Mouse (Mus musculus) CD8-positive naive resting alpha-beta T cell, adult 2 months (primary cell): Measurements from ENCODE around the gene Ypel2.

ENCODE experiments used
- DNase-seq, 2 experiments: peaks; one replicate each; pipeline ENCODE4 v3.0.0; 2022; ENCODE audit warnings: low read depth in 2 of 2, low spot score in 2 of 2

Ypel2 gene

DNA sequence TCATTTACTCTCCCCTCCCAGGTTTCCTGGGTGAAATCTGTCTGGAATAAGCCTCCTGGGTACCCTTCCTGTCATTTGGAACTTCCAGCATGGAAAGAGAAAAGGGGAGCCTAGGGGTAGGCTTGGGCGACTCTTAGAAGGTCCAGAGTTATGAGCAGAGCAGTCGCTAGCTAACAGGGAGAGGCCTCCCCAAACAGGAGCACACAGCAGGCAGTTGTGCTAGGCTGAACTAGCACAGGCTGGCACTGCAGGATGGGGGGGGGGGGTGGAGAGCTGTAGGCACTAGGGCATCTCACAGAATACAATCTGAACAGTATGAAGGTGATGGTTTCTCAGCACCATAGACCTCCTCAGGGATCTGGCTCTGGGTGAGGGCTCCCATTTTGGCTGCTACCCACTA, 31.1 kb downstream of the Ypel2 start:
- DNase-seq, result no peak

DNA sequence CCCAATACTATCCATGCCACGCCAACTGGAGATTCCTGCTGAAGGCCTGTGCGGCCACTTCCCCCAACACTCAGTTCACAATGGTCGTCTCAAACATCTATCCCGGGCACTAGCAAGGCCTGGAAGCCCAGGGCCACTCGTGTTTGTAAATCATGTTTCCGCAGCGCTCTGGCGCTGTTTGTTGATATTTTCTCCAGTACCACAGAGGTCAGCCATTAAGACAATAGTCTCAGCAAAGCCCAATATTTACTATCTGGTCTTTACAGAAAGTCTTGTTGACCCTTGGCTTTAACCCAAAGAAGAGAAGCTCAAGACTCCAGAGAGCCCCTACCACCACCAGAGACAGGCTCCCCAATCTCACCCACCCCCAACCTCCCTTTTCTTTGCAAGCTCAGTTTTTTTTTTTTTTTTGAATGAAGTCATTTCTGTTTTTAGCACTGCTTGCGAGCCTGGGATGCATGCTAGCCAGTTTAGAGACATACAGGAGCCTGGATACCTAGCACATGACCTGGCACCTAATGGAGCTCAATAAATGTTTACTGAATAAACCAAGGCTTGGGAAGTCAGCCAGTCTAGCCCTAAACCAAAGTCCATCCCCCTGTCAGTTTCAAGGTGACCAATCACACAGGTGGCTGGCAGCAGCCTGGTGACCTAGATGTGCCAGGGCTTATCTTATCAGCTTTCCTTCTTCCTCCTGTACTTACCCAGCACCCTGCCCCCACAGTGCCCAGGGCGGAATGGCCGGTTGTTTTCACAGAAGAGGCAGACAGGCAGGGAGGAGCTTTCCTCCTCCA, 31.8 kb downstream of the Ypel2 start:
- DNase-seq, result no peak

DNA sequence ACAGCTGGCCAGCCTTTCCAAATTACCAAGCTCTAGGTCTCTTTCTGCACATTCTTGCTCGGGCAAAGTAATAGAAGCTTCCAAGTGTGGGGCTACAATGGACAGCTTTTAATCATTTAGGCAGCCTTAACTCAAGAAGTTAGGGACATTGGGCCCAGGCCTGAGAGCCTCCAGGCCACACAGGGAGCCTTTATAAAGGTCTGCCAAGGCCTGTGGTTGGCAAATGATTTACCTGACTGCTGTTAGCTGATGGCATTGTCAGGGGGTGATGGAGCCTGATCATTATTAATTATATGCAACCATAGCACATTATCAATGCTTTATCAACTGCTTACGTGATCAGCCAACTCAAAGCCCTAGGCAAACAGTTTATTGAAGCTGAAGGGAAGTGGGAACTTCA, 33.2 kb downstream of the Ypel2 start:
- no peak for DNase-seq

DNA sequence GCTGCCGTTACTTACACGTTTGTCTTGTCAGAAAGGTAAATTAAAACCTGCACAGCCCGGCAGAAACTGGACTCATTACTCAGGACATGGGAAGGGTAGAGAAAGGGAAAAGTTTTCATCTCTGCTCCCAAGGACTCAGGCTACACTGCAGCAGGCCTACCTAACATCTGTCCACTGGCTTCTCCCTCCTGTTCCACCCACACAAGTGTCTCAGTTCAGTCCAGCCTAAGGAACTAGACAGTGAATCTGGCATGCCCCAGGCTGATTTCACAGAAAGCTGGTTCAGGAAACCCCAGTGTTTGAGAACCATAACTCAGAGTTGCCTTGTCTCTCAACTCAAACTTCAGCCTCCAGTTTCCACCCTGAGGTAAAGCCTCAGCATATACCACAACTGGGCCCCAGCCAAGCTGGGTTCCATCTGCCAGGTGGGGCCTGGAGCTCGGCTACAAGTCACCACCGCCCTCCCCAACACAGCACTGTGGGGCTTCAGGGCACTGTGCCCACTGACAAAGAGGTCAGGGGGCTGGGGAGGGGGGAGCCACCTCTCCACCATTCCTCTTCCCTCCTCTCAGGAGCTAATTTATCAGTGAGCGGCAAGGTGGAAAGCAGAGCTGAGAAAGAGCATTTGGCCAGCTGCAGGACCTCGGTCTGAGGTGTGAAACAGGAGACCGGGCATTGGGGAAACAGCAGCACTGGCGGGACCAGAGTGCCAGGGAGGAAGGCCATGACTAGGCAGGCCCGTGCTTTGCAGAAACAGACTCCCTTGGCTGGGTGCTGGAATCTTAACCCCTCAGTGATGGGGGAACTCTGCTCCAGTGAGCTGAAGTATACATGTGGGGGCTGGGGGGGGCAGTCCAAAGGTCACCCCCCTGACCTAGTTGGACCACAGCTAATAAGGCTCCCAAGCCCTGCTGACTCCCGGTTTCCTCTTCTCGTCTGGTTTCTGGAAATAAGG, 34.5 kb downstream of the Ypel2 start:
- no peak for DNase-seq

DNA sequence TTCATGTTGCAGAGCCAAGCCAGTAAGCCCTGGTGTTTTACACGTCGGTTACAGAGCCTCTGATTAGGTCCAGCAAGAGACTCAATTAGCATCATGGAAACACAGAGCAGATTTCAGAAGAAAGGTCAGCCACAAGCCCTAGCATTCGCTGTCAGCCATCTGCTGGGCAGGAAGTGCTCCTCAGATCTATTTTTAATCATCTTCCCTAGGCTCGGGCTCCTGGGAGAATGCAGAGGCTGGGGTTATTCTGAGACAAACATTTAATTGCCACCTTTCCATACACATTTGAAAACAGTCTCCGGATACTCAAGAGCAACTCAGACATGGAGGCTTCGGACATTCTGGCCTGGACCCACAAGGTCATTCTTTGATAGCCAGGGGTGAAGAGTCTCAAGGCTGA, 35.3 kb downstream of the Ypel2 start:
- no peak for DNase-seq

DNA sequence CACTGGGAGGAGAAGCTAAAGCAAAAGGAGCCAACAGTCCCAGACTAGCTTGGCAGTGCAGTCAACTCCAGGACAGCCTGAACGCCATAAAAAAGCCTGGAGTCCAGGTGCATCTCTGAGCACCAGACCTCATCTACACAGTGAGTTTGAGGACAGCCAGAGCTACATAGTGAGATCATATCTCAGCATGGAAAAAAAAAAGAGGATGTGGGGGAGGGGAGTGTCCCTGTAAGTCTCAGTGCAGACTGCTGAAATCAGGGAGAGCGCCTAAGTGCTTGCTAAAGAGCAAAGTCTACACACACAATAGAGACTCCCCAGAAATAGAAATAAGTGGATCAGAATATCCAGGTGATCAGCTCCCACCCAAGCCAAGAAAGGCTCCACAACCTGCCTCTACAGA, 37.1 kb downstream of the Ypel2 start:
- no peak for DNase-seq

DNA sequence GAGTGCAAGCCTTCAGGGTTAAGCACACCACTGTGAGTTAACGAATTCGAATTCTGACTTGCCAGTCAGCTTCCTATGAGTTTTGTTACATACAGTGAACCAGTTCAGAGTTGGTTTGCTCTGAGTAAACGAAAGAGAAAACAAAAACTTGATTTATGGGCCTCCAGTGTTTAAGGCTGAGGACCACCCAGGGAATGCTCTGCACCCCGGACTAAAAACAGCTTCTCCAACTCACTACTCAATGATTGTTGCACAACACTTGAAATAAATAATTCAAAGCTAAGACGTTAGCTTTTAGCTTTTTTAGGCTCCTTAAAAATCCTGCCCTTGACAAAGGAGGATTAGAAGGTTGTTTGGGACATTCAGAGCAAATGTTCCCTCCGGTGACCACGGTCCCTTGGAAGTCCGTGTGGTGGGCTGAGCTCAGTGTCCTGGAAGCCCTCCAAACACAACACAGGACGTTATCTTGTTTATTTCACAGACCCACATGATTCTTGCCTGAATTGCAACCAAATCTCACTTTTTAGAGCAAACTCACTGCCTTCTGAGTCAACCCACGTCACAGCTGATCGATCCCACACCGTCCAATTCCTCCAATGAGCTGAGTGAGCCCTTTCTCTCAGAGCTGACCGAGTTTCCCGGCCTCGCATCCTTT, 38.8 kb downstream of the Ypel2 start:
- no peak for DNase-seq

DNA sequence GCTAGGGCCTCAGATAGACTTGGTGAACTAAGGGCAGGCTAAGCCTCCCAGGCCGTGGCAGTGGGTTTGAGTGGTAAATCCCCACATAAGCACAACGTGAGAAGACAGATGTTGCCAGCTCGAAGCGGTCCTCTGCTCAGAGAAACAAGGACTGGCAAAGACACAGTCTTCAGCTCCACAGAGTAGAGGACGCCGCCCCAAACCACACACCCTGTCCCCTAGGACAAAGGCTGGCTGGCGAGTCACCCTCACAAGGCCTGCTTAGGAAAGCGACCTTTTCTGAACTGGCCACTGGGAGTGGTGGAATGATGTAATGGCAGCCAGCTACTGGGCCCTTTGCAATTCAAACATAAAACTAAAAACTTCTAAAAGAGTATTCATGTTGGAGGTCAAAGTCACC, 40.4 kb downstream of the Ypel2 start:
- no peak for DNase-seq

DNA sequence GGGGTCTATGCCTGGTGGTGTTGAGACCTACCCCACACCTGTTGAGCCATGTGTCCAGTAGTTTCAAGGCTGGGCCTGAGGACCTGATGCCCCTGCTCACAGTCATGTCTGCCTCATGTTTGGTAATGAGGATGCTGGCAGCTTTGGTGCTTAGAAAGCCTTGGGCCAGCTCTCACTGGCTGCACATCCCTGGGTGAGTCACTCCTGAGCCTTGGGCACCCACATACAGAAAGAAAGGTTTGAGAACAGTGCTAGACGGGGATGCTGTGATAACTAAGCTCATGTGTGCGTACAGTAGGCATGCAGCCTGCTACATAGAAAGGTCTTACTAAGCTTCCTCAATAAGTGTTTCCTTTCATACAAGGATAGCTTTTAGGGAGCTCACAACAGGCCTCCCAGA, 40.8 kb downstream of the Ypel2 start:
- DNase-seq, result no peak

DNA sequence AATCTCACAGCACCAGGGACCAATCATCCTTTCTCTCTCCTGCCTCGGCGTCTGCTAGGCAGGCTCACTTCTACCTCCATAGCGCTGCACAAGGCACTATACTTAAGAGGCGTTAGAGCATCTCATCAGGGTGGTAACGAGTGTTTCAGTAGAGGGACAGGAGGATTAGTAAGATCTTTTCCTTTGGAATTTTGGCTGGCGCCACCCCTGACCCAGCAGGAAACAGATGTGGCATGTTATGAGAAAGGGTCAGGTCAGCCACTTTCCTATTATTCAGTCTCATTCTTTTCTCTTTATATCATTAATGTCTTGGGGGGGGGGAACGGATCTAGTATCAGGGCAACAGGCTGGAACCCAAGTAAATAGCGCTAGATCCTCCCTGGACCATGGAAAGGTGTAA, 41.8 kb downstream of the Ypel2 start:
- no peak for DNase-seq

DNA sequence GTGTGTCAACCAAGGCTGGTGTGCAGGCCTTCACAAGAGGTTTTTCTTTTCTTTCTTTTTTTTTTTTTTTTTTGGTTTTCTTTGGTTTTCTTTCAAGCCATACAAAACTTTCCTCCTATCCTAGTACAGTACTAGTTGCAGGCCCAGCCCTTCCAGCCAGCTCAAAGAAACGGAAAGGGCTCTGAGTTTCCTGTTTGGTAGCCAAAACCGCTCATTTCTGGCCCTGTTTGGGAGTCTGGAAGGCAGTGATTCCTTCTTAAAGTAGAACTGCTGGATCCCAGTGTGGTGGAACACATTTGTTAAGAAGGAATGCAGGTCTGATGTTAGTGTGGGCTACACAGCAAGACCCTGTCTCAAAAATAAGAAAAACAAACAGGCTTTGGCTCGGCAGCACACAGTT, 43.0 kb downstream of the Ypel2 start:
- no peak for DNase-seq

DNA sequence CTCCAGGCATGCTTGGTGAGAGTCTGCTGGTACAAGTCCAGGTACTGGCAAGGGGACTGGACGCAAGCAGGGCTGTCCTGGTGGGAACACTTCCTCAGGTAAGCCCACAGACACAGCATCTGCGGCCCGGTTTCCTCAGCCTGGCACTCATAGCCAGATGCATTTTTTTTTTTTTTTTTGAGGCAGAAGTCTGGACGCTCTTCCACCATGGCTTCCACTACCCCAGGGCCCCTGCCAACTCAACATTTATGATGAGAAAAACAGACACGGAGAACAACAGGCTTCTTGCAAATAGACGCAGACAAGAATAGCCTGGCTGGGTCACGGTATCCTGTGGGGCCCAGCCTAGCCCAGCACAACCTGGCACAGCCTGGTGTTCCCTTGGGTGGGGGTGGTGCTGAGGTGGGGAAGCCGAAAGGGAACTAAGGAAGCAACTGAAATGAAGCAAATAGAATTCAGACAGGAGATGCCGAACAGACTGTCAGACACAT, 43.5 kb downstream of the Ypel2 start:
- DNase-seq, result no peak

DNA sequence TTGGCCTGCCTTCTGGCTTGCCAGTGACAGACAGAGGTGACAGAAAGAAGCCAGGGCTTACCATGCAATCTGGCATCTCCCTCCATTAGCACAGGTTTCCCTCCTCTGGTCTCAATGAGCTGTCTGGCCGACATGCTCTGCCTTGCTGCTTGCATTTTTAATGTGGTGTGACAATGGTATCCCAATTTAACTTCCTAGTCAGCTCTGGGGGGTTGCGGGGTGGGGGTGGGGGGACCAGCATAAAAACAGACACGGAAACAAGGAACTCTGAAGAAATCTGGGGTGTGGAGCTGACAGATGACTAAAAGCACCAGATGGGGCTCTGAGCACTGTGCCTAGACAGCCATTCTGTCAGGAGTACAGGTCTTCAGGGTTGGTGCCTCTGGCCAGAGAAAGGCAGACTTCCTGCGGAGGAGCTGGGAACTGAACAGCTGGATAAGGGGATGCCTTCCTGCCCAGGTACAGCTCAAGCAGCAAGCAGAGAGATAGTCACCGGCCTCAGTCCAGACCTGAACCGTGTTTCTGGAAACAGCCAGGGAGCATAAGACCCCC, 46.8 kb downstream of the Ypel2 start:
- DNase-seq, result no peak

DNA sequence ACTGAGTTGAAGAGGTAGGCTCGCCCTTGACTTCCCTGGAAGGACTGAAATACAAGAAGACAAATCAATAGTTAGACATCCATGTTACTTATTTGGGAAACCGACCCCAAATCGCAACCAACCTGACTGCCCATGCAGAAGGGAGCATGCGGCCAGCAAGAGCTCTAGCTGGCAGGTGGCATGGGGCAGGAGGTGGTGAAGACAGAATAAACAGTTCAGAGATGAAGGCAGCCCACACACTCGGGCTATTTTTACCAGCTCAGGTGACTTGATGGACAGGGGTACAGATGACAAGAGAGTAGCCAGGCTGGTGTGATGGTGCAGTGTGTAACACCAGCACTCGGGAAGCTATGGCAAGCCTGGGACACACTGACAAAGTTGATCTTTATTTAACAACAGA, 47.6 kb downstream of the Ypel2 start:
- no peak for DNase-seq

DNA sequence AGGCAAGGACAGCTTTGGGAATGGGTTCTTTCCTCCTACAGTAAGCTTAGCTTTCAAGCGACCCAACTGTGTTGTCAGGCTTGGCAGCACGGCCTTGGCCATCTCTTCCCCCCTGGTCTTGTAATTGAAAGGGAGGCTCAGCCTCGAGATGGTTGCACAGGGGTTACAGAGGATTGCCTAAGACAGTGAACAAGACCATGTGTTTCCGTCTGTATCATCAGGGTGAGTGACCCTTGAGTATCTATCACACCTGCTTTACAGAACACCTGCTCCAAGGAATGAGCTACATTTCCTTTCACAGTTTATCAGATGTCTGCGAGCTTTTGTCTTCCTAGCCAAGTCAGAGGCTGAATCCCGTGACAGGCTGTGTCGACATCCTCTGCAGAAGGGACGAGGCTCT, 48.4 kb downstream of the Ypel2 start:
- no peak for DNase-seq

DNA sequence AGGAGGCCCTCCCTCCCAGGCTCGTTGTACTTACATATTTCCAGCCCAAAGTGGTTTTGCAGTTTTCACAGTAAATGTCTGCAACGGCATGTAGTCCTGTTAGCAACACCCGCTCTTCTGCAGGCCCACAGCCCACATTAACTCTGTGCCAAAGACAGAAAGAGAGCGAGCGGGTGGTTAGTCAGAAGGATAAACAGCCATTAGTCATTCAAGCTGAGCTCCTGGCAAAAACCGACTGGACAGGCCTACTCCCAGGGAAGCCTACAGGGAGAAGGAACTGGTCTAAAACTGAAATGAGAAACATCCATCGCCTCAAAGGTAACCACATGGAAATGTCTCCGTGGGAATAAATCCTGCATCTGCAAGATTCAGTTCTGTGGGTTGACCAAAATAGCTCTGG, 49.0 kb downstream of the Ypel2 start:
- DNase-seq, result no peak

DNA sequence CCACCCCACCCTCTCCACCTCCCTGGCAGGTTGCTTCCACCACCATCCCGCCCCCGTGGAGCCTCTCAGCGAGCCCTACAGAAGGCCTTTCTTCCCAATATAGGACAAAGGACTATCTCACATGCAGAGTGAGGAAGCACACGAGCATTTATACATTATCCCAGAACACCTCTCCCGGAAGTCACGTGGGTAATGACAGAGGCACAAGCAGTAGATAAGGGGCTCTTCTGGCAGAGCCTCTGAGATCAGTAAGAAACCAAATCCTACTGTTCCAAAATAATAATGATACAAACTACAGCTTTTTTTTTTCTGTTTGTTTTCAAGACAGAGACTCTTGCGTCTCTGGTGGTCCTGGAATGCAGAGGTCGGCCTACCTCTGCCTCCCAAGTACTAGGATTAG, 51.6 kb downstream of the Ypel2 start:
- DNase-seq, result no peak

DNA sequence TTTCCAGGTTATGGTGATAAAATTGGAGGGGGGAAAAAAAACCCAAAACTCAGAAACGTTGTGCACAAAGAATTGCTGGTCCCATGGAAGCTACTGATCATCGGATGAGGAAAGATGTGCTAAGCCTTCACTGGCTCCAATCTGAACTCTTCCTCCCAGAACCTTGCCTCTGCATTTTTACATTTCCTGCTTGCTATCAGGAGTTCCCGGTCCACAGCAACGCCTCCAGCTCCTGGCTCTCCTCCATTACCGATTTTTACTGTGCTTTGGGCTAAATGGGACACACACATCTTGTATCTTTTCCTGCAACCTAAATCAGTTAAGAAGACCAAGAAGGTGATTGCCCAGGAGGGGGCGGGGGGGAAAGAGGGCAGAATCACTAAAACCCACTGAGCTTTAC, 54.0 kb downstream of the Ypel2 start:
- no peak for DNase-seq

DNA sequence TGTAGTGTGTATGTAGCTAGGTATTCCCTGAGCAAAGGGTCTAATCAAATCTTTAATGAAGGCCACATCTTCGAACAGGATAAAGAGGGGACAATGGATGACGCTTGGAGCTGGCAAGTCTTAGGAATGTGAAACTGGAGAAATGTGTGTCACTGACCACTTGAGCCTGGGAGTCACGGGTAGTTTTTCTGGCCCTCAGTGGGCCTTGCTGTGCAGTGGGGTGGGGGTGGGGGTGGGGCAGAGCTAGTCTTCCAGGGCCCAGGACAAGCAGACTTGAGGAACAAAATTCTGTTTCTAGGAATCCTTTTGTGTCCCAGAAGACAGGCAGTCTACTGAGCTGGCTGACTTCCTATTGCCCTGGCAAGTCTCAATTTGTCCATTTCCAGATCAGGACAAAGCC, 55.0 kb downstream of the Ypel2 start:
- DNase-seq, result no peak

DNA sequence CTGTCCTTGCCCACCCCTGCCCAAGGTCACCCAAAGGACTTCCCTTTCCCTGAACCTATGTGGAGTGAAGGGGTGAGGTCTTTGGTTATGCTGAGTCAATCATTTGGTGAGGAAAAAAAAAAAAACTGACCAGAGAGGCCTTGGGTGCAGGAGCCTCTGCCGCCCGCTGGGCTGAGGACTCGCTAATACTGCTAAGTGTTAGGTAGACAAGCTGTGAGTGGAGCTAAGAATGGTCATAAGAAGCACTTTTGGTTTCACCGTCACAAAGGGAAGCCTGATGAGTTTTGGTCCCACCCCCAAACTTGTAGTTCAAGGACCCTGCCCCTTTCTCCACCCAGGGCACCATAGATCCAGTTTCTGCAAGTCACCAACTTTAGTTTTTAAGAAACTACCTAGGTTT, 55.4 kb downstream of the Ypel2 start:
- no peak for DNase-seq

DNA sequence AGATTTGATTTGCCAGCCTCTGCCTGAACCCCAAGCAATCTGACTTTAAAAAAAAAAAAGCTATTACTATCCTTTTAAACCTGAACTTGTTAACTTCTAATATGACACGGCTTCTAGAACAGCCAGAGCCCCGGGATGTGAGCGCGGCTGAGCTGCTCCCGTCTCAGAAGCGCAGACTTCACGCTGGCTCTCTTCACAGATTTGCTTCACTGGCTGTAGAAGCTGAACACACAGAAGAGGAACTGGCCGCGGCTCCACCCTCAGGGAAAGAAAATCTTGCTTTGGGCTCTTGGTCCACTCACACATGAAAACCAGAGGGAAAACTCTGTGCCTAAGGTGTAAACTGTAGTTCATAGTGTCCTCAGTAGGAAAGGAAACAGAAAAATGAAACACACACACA, 56.6 kb downstream of the Ypel2 start:
- DNase-seq, result no peak
